Mouse (Mus musculus): ENCODE data around the gene Rgs10.

DNA sequence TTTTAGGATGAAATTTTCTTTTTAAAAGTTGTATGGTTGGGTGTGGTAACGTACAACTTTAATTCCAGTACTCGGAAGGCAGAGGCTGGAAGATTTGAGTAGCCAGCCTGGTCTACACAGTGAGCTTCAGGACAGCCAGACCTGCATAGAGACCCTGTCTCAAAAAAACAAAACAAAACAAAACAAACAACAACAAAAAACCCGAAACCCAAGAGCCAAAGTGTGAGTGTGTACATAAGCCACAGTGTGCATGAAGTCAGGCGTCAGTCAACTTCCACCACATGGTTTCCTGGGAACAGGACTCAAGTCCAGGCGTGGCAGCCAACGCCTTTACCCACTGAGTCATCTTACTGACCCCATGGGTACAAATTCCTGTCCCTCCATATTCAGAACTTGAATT is 20.7 kb upstream of the Rgs10 start:
- TF ChIP-seq CTCF (IDR thresholded peaks at IDR 0.05; ENCODE audit: extremely low read depth, insufficient read length, insufficient replicate concordance, low read depth, low read length), result no peak
- no peak for TF ChIP-seq POLR2A (IDR thresholded peaks at IDR 0.05; ENCODE audit: low read depth, low read length)
